Mouse (Mus musculus): ENCODE measurements at regions not wholly inside any gene's neighbourhood (a gene's known extent, or its start where the extent isn't known, plus 50 kb on each side); places are given as distances from the start of the nearest gene placed in this dataset.
A peak's percentile ranks its signal among the peaks of the same experiment; 100 is the strongest.

DNA sequence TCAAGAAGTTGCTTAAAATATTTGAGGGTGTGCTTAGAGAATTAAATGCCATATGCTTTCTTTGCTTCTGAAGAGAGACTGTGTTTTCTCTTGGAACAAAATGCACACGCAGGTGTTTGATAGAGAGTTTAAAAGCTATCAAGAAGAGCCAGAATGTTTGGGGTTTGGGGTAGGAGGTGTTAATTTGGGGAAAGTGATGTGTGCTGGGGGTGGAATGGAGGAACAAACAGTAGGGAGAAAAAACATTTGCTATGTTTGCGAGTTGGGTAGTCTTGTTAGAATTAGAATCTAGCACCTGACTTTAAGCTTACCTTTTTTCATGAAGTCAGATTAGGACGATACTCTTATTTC is 1248.9 kb upstream of the Zeb2 start:
- intact Hi-C loops (cut with DNase I), result no loop called here
- DNase-seq, result no peak

GRCm38 (mm10) chr2:46365428-46366134 is 1248.4 kb upstream of the Zeb2 start:
- peak in 1 of 2 experiments; percentile 4 for DNase-seq
- intact Hi-C loops (cut with DNase I), result no loop called here

DNA sequence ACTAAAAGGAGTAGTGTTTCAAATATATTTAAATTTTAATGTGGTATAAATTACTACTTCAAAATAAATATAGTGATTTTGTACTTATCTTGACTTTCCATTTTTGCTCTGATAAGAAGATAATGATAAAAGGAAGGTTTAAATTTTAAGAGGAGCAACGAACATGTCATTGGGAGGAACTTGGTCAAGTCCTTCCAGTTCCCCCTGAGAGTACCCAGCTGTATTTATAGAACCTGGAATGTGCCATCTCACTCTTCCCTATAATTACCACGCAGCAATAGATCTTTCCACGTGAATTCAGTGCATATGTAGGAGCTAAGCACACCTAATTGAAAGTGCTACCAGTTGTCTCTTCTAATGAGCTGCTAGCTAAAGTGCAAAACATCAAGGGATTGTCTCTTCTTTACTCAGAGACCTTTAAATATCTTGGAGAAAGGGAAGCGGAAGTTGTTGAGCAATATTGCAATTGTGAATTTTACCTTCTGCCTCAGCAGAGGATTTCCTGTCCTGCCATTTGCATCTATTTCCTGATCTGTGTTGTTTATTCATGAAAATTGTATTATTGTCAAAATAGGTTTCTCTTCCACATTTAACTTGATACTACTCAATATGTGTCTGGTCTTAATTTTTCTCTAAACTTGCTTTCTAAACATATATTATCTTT is 1243.0 kb upstream of the Zeb2 start:
- intact Hi-C loops (cut with DNase I), result no loop called here
- DNase-seq, result no peak

- DNase-seq, result no peak
- intact Hi-C loops (cut with DNase I), result no loop called here
Measured at GRCm38 (mm10) chr2:46358225-46358624, 1241.0 kb upstream of the Zeb2 start.

DNA sequence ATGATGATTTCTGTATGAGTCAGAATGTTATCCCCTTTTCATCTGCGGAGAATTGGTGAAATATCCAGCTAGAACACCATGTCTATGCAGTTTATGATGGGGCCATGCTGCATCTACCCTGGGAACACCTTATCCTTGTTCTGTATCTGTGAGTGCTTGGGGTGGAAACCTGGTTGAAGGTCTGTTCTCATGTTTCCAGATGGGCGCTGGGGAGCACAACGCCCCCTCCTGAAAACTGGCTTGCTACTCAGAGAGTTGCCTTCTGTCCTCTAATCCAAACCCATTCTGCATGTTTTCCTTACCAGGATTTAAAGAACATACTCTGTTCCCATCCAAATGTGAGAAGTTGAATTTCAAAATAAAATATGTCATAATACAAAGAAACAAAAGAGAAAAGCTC is 1239.5 kb upstream of the Zeb2 start:
- DNase-seq, result no peak
- intact Hi-C loops (cut with DNase I), result no loop called here

GRCm38 (mm10) chr2:46340694-46341093 is 1223.5 kb upstream of the Zeb2 start:
- no peak for DNase-seq
- intact Hi-C loops (cut with DNase I), result no loop called here

GRCm38 (mm10) chr2:46316666-46317065 is 1199.5 kb upstream of the Zeb2 start:
- intact Hi-C loops (cut with DNase I), result no loop called here
- no peak for DNase-seq

GRCm38 (mm10) chr2:46315243-46315642 is 1198.0 kb upstream of the Zeb2 start:
- DNase-seq, result no peak
- intact Hi-C loops (cut with DNase I), result no loop called here

DNA sequence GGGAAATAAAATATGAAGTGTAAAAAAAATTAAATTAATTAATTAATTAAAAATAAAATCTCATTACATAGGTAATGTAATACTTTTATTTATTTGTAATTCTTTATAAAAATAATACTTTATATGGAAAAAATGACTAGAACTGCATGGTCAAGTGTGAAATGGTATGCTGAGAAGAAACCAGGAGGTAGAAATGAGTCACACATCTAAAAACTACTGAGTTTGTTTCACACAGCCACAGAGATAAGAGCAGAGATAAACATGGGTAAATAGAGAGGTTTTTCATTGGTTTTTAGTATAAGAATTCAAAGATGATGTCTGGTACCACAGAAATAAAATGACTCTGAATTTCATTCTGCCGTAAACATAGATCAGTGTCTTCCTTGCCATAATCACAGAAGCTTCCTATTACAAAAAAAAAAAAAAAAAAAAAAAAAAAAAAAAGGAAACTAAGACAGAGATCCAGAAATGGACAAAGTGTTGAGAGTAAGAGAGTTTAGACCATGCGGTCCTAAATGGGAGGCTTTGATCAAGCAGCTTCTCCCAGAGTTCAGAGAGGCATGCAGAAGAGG is 1190.5 kb upstream of the Zeb2 start:
- intact Hi-C loops (cut with DNase I), result no loop called here

DNA sequence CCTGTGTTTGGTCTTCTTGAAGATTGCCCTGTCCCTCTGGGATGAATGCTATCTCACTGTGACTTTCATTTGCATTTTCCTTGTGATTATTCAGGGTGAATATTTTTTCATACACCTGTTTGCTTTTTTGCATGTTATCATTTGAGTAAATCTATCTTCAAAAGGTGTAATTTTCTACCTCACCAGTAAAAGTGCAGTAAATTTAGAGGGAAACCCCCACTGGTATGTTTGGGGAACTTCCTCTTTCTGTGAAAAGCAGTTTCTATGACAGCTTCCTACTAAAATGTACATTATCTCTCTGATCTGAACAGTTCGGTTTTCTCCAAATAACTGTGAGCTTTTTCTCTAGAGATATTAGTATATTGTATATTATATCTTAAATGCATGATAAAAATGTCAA is 1185.4 kb upstream of the Zeb2 start:
- intact Hi-C loops (cut with DNase I), result no loop called here
- no peak for DNase-seq

More for the DNA sequence above, 1190.5 kb upstream of the Zeb2 start:
- no peak for DNase-seq

- no peak for DNase-seq
- intact Hi-C loops (cut with DNase I), result no loop called here
Measured at GRCm38 (mm10) chr2:46297274-46297843, 1180.2 kb upstream of the Zeb2 start.

- intact Hi-C loops (cut with DNase I), result no loop called here
- DNase-seq, result no peak
Measured at GRCm38 (mm10) chr2:46283929-46284598, 1166.9 kb upstream of the Zeb2 start.

GRCm38 (mm10) chr2:46280822-46281221 is 1163.6 kb upstream of the Zeb2 start:
- intact Hi-C loops (cut with DNase I), result no loop called here
- DNase-seq, result no peak

- DNase-seq, result no peak
- intact Hi-C loops (cut with DNase I), result no loop called here
Measured at GRCm38 (mm10) chr2:46261618-46262017, 1144.4 kb upstream of the Zeb2 start.

DNA sequence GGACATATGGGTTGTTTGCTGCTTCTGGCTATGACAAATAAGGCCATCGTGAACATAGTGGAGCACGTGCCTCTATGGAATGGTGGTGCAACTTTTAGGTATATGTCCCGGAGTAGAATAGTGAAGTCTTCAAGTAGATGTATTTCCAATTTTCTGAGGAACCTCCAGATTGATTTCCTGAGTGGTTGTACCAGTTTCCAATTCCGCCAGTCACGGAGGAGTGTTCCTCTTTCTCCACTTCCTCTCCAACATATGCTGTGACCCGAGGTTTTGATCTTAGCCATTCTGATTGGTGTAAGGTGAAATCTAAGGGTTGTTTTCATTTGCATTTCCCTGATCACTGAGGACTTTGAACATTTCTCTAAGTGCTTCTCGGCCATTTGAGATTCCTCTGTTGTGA is 1134.4 kb upstream of the Zeb2 start:
- intact Hi-C loops (cut with DNase I), result no loop called here
- DNase-seq, result peak in 1 of 2 experiments; percentile 0

GRCm38 (mm10) chr2:46245717-46246116 is 1128.5 kb upstream of the Zeb2 start:
- intact Hi-C loops (cut with DNase I), result no loop called here
- DNase-seq, result no peak

- intact Hi-C loops (cut with DNase I), result no loop called here
- DNase-seq, result no peak
Measured at GRCm38 (mm10) chr2:46244697-46245096, 1127.5 kb upstream of the Zeb2 start.

GRCm38 (mm10) chr2:46242806-46243205 is 1125.6 kb upstream of the Zeb2 start:
- intact Hi-C loops (cut with DNase I), result no loop called here
- DNase-seq, result no peak

GRCm38 (mm10) chr2:46239874-46240273 is 1122.7 kb upstream of the Zeb2 start:
- no peak for DNase-seq
- intact Hi-C loops (cut with DNase I), result no loop called here

DNA sequence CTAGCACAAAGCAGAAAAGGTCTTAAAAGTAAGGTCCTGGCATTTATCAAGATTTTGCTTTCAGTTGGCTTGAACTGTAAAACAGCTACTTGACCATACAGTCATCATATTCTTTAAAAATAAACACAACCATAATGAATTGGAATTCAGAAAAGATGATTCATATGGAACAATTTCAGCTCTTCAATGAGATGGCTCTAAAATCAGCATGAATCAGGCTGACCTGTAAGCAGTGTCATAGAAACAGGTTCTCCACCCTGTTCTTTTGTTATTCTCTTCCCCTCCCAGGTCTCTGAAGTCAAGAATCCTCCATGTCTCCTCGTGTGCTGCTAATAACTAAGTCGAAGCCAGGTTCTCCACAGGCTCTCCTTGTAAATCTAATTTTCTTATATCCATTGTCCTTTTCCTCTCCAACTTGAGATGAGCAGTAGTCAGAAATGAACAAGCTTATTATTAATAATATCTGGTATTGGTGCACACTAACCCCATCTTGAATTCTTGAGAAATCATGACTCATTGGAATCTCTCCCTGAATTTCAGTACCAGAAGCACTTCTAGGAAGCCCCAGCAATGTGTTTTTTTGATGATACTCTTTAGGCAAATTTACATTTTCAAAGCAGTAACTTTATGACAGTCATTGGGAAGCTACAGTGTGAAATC is 1113.7 kb upstream of the Zeb2 start:
- DNase-seq, result no peak
- intact Hi-C loops (cut with DNase I), result no loop called here
